Comparison of ENCODE assay signal across 8 mouse cellular contexts in the genomic region with DNA sequence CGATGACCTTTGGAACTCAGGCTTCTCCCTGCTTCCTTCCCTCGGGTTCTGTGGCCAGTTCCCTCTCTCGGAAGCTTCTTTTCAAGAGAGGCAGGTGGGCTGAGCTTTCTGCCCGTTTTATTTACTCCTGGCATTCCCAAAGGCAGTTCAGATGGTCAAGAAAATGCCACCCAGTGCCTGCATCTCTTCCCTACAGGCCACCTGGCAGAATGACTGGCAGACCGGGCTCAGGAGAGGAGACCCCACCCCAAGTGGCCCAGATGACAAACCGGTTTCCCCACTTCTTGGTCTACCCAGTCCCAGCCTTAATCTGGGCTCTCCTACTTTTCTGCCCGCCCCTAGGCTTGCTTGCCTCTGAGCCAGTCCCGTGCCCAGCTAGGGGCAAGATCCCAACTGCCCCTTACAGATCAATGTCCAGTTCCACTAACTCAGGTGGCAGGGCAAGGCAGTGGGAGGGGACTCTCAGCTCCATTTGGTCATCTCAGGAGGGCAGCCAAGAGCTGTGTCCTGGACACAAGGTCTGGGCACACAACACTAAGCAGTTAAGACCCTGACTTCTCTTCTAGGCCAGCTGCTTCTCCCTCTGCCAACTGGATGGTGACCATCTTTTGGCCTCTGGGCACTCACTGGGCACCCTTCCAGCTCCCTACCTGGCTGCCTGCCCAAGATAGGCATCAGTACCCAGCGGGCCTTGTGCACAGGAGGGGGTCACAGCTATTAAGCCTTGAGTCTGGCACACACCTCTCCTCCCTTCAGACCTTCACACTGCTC. TPM values are rescaled to one million over a fixed set of nuclear protein-coding genes. Genes with fewer than 3 reads are reported as not detected.
DNase-seq lines count a peak whose midpoint lies in the region; ATAC-seq and TF ChIP-seq lines count a peak whose summit lies in the region.

Gene Srcin1, minus strand, starts transcription at position 51 of the 771 bp plus-strand sequence.

- no peak for TF ChIP-seq EP300 in ES-Bruce4 (IDR thresholded peaks at IDR 0.05; ENCODE audit: insufficient read depth, low read depth, low read length)
- no peak for TF ChIP-seq EP300 in lung, postnatal 0 days (IDR thresholded peaks at IDR 0.05)

- peak within 1 kb of the TSS; percentile 66 for H3K4me3 ChIP-seq in ES-Bruce4 (ENCODE audit: low read depth, low read length)
- peak within 1 kb of the TSS; percentile 76 for H3K4me3 ChIP-seq in forebrain, embryonic 12.5 days (replicated peaks)
- H3K4me3 ChIP-seq in hindbrain, embryonic 11.5 days (ENCODE audit: low read depth, low read length), result peak within 1 kb of the TSS; percentile 60
- peak within 1 kb of the TSS; percentile 60 for H3K4me3 ChIP-seq in lung, postnatal 0 days (ENCODE audit: low read depth, low read length)
- H3K4me3 ChIP-seq in stomach, embryonic 15.5 days (replicated peaks), result peak within 1 kb of the TSS; percentile 61

- peak within 1 kb of the TSS; percentile 89 for H3K9ac ChIP-seq in ES-Bruce4 (ENCODE audit: low read depth, poor library complexity, severe bottlenecking)
- H3K9ac ChIP-seq in forebrain, embryonic 12.5 days, result peak within 1 kb of the TSS; percentile 95
- peak within 1 kb of the TSS; percentile 81 for H3K9ac ChIP-seq in hindbrain, embryonic 11.5 days (ENCODE audit: low read depth, low read length)
- 0 out of 2 replicates have a peak within 1 kb of the TSS, but pooled peaks have one; percentile 19 for H3K9ac ChIP-seq in lung, postnatal 0 days (replicated peaks; ENCODE audit: low read depth)
- H3K9ac ChIP-seq in stomach, embryonic 15.5 days, result peak within 1 kb of the TSS; percentile 39; the same call in 1 of the 2 replicates

- H3K9me3 ChIP-seq in ES-Bruce4 (replicated peaks; ENCODE audit: control insufficient read depth, insufficient read depth, low read length, poor library complexity, severe bottlenecking), result no peaks in the 10 kb centered on the region
- no peaks in the 10 kb centered on the region for H3K9me3 ChIP-seq in forebrain, embryonic 12.5 days
- no peaks in the 10 kb centered on the region for H3K9me3 ChIP-seq in hindbrain, embryonic 11.5 days (ENCODE audit: control insufficient read depth, low read length)
- no peaks in the 10 kb centered on the region for H3K9me3 ChIP-seq in lung, postnatal 0 days (ENCODE audit: low read length)
- H3K9me3 ChIP-seq in stomach, embryonic 15.5 days, result no peaks in the 10 kb centered on the region

- peaks cover 8% of the 10 kb centered on the region for H3K4me1 ChIP-seq in ES-Bruce4 (ENCODE audit: control insufficient read depth, insufficient read depth, low read length)
- H3K4me1 ChIP-seq in forebrain, embryonic 12.5 days, result peaks cover 61% of the 10 kb centered on the region
- peaks cover 11% of the 10 kb centered on the region for H3K4me1 ChIP-seq in hindbrain, embryonic 11.5 days (replicated peaks; ENCODE audit: control insufficient read depth, insufficient read depth, low read length)
- peaks cover 5% of the 10 kb centered on the region; the same call in 1 of the 2 replicates for H3K4me1 ChIP-seq in lung, postnatal 0 days (ENCODE audit: insufficient read depth, low read depth, low read length)
- peaks cover 30% of the 10 kb centered on the region for H3K4me1 ChIP-seq in stomach, embryonic 15.5 days

- peak within 1 kb of the TSS; percentile 85 for H3K4me2 ChIP-seq in forebrain, embryonic 12.5 days
- H3K4me2 ChIP-seq in hindbrain, embryonic 11.5 days (replicated peaks; ENCODE audit: low read depth, low read length), result peak within 1 kb of the TSS; percentile 94
- peak within 1 kb of the TSS; percentile 98 for H3K4me2 ChIP-seq in lung, postnatal 0 days (replicated peaks; ENCODE audit: low read depth, low read length)
- peak within 1 kb of the TSS; percentile 99 for H3K4me2 ChIP-seq in stomach, embryonic 15.5 days

- ATAC-seq in forebrain, embryonic 12.5 days (ENCODE audit: low FRiP score), result no peak
- no peak for ATAC-seq in hindbrain, embryonic 11.5 days (ENCODE audit: low FRiP score)
- peak; percentile 42 for ATAC-seq in lung, postnatal 0 days
- peak; percentile 59 for ATAC-seq in stomach, embryonic 15.5 days (ENCODE audit: insufficient read depth, low FRiP score, low read depth)

- no peak within 1 kb of the TSS for H3K27ac ChIP-seq in ES-Bruce4 (ENCODE audit: insufficient read depth, low read length)
- H3K27ac ChIP-seq in forebrain, embryonic 12.5 days, result peak within 1 kb of the TSS; percentile 96
- peak within 1 kb of the TSS; percentile 90 for H3K27ac ChIP-seq in hindbrain, embryonic 11.5 days (ENCODE audit: low read depth, low read length)
- peak within 1 kb of the TSS; percentile 45; the same call in 1 of the 2 replicates for H3K27ac ChIP-seq in lung, postnatal 0 days (ENCODE audit: low read length)
- peak within 1 kb of the TSS; percentile 32 for H3K27ac ChIP-seq in stomach, embryonic 15.5 days

- WGBS in forebrain, embryonic 12.5 days, result 33% methylated on average over 9 of the region's 9 CpGs
- WGBS in hindbrain, embryonic 11.5 days, result 32% methylated on average over 9 of the region's 9 CpGs
- WGBS in lung, postnatal 0 days, result 22% methylated on average over 9 of the region's 9 CpGs
- WGBS in stomach, embryonic 15.5 days, result 30% methylated on average over 9 of the region's 9 CpGs

- no peak for TF ChIP-seq CTCF in ES-Bruce4 (IDR thresholded peaks at IDR 0.05; ENCODE audit: low read depth, low read length)
- TF ChIP-seq CTCF in lung, postnatal 0 days (IDR thresholded peaks at IDR 0.05), result no peak

- H3K36me3 ChIP-seq in ES-Bruce4 (ENCODE audit: control insufficient read depth, insufficient read depth, low read length, poor library complexity, severe bottlenecking), result no peaks in the 10 kb centered on the region
- no peaks in the 10 kb centered on the region for H3K36me3 ChIP-seq in forebrain, embryonic 12.5 days (replicated peaks)
- H3K36me3 ChIP-seq in hindbrain, embryonic 11.5 days (ENCODE audit: control insufficient read depth, insufficient read depth, low read length), result no peaks in the 10 kb centered on the region
- H3K36me3 ChIP-seq in lung, postnatal 0 days (ENCODE audit: insufficient read depth, low read length), result no peaks in the 10 kb centered on the region
- no peaks in the 10 kb centered on the region for H3K36me3 ChIP-seq in stomach, embryonic 15.5 days

- H3K27me3 ChIP-seq in ES-Bruce4 (ENCODE audit: control insufficient read depth, insufficient read depth, low read length, poor library complexity, severe bottlenecking), result no peaks in the 10 kb centered on the region
- peaks cover 28% of the 10 kb centered on the region for H3K27me3 ChIP-seq in forebrain, embryonic 12.5 days
- peaks cover 27% of the 10 kb centered on the region for H3K27me3 ChIP-seq in hindbrain, embryonic 11.5 days (ENCODE audit: control insufficient read depth, insufficient read depth, low read length)
- H3K27me3 ChIP-seq in lung, postnatal 0 days (replicated peaks; ENCODE audit: insufficient read depth, low read length), result peaks cover 10% of the 10 kb centered on the region
- peaks cover 51% of the 10 kb centered on the region for H3K27me3 ChIP-seq in stomach, embryonic 15.5 days (replicated peaks)

- peak; percentile 91 to 94 for DNase-seq in adrenal gland, postnatal 36 days
- DNase-seq in hindbrain, embryonic 11.5 days (ENCODE audit: low spot score), result no peak
- peak; percentile 82 to 85 for DNase-seq in layer of hippocampus, postnatal 10 days (ENCODE audit: low spot score in 2 of 2)
- DNase-seq in lung, postnatal 0 days (ENCODE audit: low spot score), result peak; percentile 63
- DNase-seq in thymus, postnatal 4 days, result no peak

- no peak for TF ChIP-seq POLR2A in ES-Bruce4 (IDR thresholded peaks at IDR 0.05; ENCODE audit: insufficient read depth, low read length)

RNA-seq across cellular contexts. Expression of gene Srcin1, which starts in this region (rescaled TPM):
- polyA plus RNA-seq in ES-Bruce4 (2011; ENCODE audit: insufficient read depth, insufficient read length, low read depth, missing spikeins), result 7.7 and 8.3 TPM in 2 replicates
- total RNA-seq in adrenal gland, postnatal 36 days (2021), result 10 to 100 TPM in 1 of 2 experiments, 1 to 10 TPM in 1; 6.8 to 14.5 TPM
- 5.2 and 5.7 TPM in 2 replicates for polyA plus RNA-seq in forebrain, embryonic 12.5 days (2016; fragmentation: Nextera tagmentation; extraction: Ambion mirVana)
- 1.9 and 2.2 TPM in 2 replicates for polyA plus RNA-seq in hindbrain, embryonic 11.5 days (2014; fragmentation: Nextera tagmentation; extraction: Ambion mirVana)
- 100 to 1,000 TPM; 271 to 286 TPM for total RNA-seq in layer of hippocampus, postnatal 10 days (2021)
- polyA plus RNA-seq in lung, postnatal 0 days (2015; fragmentation: Nextera tagmentation; extraction: Ambion mirVana), result 0.36 and 0.45 TPM in 2 replicates
- polyA plus RNA-seq in stomach, embryonic 15.5 days (2015; fragmentation: Nextera tagmentation; extraction: Ambion mirVana), result 0.33 and 0.44 TPM in 2 replicates

Comparison
In these comparisons a context has a peak if more than half of its experiments do, and no peak if none do; other contexts are left out.
1. RNA of gene Srcin1 (total RNA-seq): 271 to 286 TPM in layer of hippocampus, postnatal 10 days; 6.8 to 14.5 TPM in adrenal gland, postnatal 36 days; every median in the first group is over 10 times any median in the second.
2. Peak in DNase-seq, ATAC-seq, H3K4me3 ChIP-seq, H3K27ac ChIP-seq, H3K9ac ChIP-seq and H3K4me2 ChIP-seq in lung, postnatal 0 days; RNA of the gene not detected or under 1 TPM.
3. Peak in ATAC-seq, H3K4me3 ChIP-seq, H3K27ac ChIP-seq, H3K9ac ChIP-seq and H3K4me2 ChIP-seq in stomach, embryonic 15.5 days; RNA of the gene not detected or under 1 TPM.
4. H3K9ac ChIP-seq: peak in every context shown above with its lines; median percentile 95 in forebrain, embryonic 12.5 days; 89 in ES-Bruce4; 81 in hindbrain, embryonic 11.5 days; 39 in stomach, embryonic 15.5 days; 19 in lung, postnatal 0 days.
5. DNase-seq: peak in adrenal gland, postnatal 36 days (2 of 2) and layer of hippocampus, postnatal 10 days (2 of 2); none in hindbrain, embryonic 11.5 days (single experiment) and thymus, postnatal 4 days (single experiment).
6. Peak in every context shown above with its lines, with median percentiles within 50 percentile points of each other: H3K4me3 ChIP-seq and H3K4me2 ChIP-seq.